Mouse (Mus musculus) v-Abl transformed pro-B cells (cell line): ENCODE measurements around the gene Ubp1.

Experiments used
- in situ Hi-C, 2 experiments: fragments of 400-800 bp; cut with MboI; formaldehyde crosslinking; loops; one replicate each; pipeline ENCODE4 v1.15.1; 2025; ENCODE audit not compliant: unreplicated experiment in 2 of 2

The Ubp1 gene

DNA sequence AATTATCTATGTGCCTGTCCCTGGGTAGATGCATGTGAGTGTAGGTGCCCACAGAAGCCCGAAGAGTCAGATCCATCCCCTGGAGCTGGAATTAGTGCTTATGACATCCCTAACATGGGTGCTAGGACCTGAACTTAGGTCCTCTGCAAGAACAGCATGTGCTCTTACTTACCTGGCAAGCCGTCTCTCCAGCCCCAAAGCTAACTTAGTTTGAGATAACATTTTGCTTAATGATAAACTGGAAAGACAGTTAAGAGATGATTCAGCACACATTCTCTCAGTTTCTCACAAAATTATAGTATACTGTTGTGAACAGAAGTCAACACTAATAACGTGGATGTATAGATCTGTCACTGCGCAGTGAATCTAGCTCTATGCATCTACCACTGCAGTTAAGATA lies 36.1 kb downstream of the Ubp1 start:
- in situ Hi-C loops, result no loop called here

DNA sequence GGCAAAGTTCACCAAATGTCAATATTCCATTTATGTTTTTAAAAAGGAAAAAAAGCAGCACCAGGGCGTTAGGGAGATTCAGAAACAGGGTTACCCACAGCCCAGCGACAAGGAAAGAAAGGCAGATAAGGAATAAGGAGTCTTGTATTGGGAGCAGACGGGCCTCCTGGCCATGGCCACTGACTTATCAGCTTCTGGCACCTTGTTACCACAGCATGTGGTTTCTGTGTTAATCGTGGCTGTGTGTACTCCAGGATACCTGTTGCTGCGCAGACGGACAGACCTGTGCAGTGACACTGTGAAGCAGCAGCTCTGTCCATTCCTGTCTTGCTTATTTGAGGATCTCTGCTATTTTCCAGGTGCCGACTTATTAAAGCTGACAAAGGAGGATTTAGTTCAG lies 38.2 kb downstream of the Ubp1 start:
- in situ Hi-C loops, result no loop called here

DNA sequence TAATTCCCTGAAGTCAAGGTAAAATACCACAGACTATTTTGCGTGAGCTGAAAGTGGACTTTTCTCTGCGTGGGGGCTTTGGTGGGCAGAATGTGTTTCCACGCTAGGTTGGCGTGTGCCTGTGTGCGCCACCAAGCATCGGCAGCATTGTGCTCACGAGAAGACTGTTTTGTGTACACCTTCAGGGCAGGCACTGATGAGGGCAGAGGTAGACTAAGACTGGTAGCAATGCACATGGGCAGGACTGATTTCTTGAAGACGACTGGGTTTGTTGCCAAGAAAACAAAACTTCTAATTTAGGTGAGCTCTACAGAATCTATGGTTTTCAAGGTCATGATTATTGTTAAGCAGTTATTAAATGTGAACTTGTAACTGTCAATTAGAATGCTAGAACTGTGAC lies 38.7 kb downstream of the Ubp1 start:
- in situ Hi-C loops, result no loop called here

DNA sequence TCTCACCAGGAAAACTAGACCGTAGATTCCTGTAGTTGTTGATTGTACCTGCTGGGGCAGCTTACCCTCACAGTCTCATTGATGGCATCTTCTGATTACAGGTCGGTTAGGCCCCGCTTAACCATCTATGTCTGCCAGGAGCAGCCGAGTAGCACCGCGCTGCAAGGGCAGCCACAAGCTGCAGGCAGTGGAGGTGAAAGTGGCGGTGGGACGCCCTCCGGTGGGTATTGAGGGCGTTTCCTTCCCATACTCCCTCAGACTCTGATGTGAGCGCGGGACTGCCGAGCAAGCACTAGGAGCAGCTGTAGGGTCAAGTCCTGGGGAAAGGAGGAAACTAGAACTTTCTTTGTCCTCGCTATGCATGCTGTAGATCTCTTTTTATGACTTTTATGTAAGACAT lies 39.3 kb downstream of the Ubp1 start:
- in situ Hi-C loops, result no loop called here

DNA sequence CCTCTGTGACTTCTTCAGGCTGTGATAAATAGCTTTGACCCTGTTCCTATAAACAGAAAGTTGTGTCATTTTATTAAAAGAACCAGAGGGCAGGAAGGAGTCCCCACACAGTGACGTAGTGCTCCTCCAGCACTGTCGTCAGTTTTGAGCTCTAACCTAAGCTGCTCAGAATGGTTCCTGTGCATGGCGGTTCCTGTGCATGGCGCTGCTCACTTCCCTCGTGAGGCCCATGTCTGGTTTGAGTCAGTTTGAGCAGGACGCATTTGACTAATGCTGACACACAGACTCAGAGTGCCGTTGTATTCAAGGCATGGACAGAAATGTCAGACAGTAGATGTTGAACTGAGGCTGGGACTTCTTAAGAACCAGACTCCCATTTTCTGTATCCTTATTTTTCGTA lies 40.9 kb downstream of the Ubp1 start:
- in situ Hi-C loops, result no loop called here

DNA sequence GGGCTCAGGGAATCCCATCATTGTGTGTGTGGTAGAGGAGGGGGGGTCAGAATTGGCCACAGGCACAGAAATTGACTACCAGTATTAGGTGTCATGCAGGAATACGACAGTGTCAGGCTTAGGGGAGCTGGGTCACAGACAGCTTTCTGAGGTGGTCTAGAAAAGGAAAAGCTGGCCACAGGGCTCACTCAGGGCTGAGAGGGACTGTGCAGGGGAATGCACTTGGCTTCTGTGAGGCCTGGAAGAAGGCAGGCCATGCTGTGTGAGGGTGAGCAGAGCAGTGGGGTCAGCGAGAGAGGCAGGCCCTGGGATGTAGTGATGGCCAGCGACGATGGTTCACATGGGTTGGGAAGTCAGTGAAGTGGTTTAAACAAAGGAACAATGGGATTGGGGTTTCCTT lies 43.1 kb downstream of the Ubp1 start:
- in situ Hi-C loops, result no loop called here

DNA sequence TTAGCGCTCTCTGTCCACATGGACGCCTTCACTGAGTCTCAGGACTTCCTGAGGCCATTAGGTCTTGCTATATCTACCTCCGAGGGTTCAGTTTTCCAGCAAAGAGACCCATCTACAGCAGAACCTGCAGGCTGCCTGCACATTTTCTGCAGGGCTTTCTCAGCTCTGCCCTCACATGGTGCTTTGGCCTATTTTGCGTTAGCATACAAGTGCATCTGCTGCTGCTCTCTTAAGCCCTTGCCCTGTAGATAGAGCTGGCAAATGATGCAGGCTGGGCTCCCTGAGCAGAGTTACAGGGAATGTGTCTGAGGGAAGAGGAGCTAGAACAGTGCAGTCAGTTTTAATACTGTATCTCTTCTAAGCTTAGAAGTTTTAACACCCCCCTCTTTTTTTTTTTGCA lies 44.2 kb downstream of the Ubp1 start:
- in situ Hi-C loops, result loop anchor here (25.0 kb wide), 3 partner anchors 412 to 612 kb away; partner anchors contain the start of gene Crtap (in 1 of the 2)

DNA sequence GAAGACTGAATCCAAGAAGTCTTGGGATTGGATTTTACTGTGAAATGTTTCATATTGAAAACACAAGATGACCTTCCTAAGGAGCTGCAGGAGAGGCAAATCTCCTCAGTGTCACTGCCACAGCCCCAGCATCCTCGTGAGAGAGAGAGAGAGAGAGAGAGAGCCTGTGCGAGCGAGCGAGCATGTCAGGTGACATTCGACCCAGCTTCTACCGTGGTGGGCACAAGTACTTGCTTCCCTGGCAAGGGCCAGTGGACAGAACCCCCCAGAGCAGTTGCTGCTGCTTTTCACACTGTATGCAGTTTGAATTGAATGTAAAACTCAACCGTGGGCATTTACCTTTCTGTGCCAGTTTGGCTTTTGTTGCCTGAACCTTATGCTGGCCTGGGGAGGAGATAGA lies 44.7 kb downstream of the Ubp1 start:
- in situ Hi-C loops, result loop anchor here (25.0 kb wide), 3 partner anchors 412 to 612 kb away; partner anchors contain the start of gene Crtap (in 1 of the 2)

DNA sequence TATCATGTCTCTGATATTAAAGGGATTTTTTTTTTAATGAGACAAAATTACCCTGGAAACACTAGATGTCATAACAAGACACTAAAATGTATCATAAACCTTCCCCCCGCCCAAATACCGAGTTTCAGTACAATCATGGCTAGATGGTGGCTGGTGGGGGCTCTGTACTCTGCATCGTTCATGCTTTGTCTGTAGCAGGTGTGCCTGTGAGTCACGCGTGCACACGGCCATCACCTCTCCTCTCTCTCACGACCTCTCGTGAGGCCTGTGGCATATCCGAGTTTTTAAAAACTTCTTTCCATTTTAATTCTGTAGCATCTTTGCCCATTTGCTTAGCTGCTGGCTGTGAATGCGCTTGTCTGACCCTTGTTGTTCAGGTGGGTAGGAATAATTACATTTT lies 45.5 kb downstream of the Ubp1 start:
- in situ Hi-C loops, result loop anchor here (25.0 kb wide), 3 partner anchors 411 to 611 kb away; partner anchors contain the start of gene Crtap (in 1 of the 2)

DNA sequence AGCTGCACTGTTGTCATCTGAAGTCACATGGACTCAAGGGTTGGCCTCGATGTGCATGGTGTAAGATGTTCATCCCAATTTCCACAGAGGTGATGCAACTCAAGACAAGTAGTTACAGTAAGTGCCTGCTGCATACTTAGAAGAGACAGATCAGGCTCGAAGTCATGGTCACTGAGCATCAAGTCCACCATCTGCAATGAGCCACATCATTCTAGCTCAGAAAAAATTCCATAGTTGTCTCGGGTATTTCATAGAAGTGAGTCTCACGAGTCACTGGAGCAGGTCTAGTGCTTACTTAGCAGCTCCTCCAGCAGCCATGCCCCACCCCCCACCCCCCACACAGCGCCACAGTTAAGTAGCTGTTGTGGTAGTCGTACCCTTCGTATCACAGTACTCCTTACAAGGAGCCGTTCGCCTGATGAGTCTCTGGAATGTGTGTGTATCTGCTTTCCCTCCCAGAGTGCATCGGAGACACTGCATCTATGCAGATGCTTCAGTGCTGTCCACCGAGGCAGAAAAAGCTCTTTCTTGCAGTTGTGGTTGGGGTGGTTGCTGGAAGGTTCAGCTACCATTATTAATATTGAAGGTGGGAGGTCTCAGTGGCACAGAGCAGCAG lies 46.6 kb downstream of the Ubp1 start:
- in situ Hi-C loops, result loop anchor here (25.0 kb wide), 3 partner anchors 410 to 610 kb away; partner anchors contain the start of gene Crtap (in 1 of the 2)

DNA sequence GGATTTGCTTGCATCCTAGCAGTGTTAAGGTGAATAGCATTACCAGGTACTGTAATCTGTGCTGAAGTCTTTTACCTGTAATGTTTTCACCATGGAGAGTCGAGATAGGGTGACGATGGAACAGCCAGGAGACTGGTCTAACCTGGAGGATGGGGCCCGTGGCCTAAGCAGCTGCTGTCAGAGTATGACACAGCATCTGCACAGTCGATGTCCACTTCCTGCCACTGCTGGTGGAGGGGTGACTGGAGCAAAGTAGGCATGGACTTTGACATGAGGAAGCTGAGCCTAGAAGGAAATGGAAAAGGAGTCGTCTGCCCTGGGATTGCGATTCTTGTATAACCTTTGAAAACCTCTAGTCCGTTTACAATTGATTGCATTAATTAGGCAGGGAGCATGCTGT lies 47.9 kb downstream of the Ubp1 start:
- in situ Hi-C loops, result loop anchor here (25.0 kb wide), 3 partner anchors 409 to 609 kb away; partner anchors contain the start of gene Crtap (in 1 of the 2)

DNA sequence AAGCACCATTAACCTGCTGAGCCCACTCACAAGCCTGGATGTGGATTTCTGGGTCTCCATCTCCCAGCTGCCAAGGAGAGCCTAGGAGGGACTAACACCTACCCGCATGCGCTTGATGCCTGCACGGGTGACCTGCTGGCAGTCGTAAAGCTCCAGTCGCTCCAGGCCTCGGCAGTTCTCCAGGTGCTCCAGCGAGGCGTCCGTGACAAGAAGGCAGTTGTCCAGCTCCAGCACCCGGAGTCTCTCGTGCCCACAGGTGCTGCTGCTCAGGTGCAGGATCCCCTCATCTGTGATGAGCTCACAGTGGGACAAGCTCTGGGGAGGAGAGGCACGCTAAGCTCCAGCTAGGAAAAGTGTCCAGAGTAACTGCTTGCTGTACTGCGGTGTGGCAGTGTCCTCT lies 48.6 kb downstream of the Ubp1 start:
- in situ Hi-C loops, result loop anchor here (25.0 kb wide), 3 partner anchors 408 to 608 kb away; partner anchors contain the start of gene Crtap (in 1 of the 2)

DNA sequence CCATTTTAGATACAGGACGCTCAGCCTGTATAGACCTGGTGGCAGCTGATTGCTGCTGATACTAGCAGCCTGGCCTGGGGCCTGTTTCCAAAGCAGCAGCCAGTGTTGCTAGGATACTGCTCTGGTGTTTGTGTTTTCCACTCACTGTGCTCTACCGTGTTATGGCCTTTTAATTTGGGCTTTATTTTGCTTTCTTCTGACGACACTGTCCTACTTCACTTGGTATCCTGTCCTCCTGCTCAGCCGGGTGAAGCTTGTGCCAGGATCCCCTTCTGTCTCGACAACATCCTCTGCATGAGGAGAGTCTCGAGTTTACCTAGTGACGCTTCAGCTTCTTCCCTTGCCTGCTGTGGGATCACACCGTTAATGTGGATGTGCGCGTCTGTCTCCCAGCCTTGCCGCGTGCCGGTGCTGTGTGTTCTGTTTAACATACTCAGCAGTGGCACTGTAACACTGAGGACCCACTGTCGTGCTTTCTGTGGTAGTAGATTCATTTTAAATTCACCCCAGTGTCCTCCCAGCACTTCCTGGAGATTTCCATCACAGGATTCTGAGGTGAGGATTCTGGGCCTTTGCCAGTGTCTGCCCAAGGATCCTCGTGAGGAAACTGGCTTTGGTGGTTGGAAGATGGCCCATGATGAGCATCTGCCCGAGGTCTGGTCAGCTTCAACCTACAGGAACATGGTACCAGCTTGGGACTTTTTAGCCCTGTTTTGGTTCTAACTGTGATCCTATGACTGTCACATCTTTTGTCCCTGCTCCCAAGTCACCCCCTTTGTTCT lies 50.6 kb downstream of the Ubp1 start:
- in situ Hi-C loops, result loop anchor here (25.0 kb wide), 3 partner anchors 406 to 606 kb away; partner anchors contain the start of gene Crtap (in 1 of the 2)

DNA sequence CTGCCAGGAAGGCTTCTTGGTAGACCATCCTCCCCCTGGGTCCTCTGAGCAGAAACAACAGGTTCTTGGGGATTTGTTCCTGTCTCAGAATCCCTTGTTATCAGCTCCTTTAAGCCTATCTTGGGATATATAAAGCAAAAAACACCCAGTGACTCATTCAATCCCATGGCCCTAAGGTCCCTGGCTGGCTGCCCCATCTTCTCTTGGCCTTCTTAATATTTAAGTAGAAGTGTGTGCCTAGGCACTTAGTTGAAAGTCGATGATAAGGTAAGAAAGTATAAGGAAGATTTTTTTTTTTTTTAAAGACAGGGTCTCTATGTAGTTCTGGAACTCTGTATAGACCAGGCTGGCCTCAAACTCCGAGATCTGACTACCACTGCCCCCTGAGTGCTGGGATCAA lies 51.7 kb downstream of the Ubp1 start:
- in situ Hi-C loops, result loop anchor here (25.0 kb wide), 3 partner anchors 405 to 605 kb away; partner anchors contain the start of gene Crtap (in 1 of the 2)

DNA sequence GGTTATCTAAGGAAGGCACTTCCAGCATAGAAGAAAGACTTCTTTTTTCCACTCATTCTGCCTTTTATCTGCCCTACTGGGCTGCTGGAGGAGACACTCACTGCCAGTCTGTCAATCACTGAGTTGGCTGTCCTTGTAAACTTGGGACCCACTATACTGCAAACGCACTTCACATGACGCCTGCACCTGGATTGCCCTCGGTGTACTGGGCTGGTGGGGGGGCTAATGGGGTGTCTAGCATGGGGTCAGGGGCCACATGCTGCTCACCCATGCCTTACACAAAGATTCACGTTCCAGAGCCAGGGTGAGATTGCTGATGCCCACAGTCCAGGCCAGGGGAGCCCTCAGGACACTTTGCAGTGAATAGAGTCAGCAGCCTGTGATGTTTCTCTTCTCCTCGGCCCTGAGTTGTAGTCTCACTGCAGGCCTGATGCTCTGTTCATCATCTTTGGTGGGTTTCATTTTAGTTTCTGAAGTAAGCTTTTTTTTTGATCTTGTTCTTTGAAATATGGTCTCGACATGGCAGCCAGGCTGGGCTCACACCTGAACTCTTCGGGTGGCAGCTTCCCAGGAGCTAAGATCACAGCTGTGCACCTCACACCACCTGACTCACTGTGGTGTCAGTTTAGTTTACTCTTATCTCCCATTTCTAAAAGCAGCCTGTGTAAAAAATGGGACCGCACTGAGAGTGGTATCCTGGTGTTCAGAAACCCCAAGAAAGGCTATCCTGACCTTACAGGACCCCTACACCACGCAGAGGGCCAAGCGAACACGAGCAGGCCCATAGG lies 52.3 kb downstream of the Ubp1 start:
- in situ Hi-C loops, result loop anchor here (25.0 kb wide), 3 partner anchors 404 to 604 kb away; partner anchors contain the start of gene Crtap (in 1 of the 2)

DNA sequence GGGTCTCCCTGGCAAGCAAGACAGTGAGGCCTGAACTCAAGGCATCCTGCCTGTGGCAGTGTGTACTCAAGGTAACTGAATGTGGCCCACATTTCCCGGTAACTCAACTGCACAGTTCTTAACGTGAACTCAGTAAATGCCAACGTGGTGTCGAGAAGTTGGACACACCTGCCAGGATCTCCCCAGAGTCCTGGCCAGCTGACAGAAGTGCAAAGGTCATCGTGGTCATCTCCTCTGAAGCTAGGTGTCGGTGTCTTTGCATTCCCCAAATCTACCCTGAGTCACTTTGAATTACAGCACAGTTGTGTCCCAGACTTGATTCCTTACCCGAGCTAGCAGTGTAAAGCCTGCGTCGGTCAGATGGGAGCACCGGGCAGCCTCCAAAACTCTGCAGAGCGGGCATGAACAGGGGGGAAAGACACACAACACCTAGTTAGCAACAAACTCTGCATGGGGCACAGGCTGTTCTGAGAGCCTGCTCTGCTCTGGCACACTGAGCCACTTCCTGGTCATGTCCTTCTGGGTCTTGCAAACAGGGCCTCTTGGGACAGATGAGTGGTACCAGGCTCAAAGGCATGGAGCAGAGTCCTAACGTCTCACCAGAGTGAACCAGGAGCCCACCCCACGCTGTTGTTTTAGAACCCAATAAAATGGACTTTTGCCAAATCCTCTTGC lies 54.3 kb downstream of the Ubp1 start:
- in situ Hi-C loops, result loop anchor here (25.0 kb wide), 3 partner anchors 402 to 602 kb away; partner anchors contain the start of gene Crtap (in 1 of the 2)

DNA sequence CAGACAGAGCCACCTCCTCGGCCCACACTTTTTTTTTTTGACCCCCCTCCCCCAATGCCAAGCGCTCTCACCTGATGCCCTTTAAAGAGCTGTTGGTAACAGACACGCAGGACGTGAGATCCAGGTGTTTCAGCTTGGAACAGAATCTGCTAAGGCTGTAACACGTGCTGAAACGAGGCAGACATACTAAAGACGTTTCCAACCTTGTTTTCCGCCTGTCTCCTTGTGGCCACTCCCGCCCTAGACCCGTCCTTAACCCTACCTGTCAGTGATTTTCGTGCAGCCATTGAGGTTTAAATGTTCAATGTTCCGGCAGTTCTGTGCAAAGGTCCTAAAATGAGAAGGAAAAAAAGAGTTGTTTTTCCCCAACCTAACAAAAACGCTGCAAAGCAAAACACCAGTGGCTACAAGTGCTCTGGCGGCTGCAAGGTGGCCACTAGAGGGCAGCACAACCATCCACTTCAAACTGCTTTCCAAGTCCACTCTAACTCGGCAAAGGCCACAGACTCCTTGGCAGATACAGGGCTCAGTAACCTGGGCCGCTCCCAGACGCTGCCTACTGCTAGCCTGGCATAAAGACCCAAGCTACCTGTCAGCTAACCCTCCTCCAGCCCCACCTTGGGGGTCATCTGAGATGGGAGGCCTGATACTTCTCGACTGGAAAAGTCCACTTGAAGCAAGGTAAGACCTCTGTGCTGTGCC lies 60.0 kb downstream of the Ubp1 start:
- in situ Hi-C loops, result loop anchor here (25.0 kb wide), 3 partner anchors 397 to 597 kb away; partner anchors contain the start of gene Crtap (in 1 of the 2)

DNA sequence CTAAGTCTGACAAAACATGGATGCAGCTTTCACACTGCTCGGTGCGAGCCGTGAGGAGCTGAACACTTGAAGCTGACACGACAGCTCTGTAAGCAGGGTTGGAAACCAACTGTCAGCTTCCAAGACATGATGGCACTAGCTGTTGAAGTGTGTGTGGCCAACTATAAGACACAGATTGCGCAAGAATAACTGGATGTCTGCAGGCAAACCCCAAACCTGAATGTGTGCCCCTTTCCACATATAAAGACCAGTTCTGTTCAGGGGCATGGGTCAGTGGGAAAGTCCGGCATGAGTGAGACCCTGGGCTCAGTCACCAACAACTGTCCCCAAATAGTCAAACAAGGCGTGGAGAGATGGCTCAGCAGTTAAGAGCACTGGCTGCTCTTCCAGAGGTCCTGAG lies 62.1 kb downstream of the Ubp1 start:
- in situ Hi-C loops, result loop anchor here (25.0 kb wide), 3 partner anchors 394 to 594 kb away; partner anchors contain the start of gene Crtap (in 1 of the 2)

DNA sequence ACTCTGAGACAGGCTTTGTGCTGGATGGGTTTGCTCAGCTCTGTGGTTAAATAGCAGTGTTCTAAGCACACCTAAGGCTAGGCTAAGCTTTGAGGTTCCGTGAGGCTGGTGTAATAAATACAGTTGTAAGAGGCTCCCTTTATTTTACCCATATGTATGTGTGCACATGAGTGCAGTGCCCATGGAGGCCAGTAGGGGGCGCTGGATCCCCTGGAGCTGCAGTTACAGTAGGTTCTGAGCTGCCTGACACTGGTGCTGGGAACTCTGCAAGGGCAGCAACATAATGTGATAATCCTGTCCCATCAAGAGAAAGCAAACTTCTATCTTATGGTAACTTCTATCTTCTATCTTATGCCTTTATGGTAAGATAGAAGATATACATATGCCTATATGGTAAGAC lies 67.6 kb downstream of the Ubp1 start:
- in situ Hi-C loops, result loop anchor here (25.0 kb wide), 3 partner anchors 389 to 589 kb away; partner anchors contain the start of gene Crtap (in 1 of the 2)
